Mouse (Mus musculus) CH12.LX (cell line): ENCODE data around the gene AW549877. TPM values are rescaled to one million over a fixed set of nuclear protein-coding genes. Genes with fewer than 3 reads are reported as not detected.
A peak's percentile ranks its signal among the peaks of the same experiment; 100 is the strongest.

Experiments
- DNase-seq: peaks from one replicate; pipeline ENCODE4 v3.0.0-alpha.2; 2013; ENCODE audit errors: extremely low read depth
- H3K27ac ChIP-seq: 2 replicates; pipeline ENCODE4 v1.5.1; 2012; ENCODE audit warnings: low read depth, mild to moderate bottlenecking, control low read depth, moderate library complexity; ENCODE audit not compliant: insufficient read depth
- H3K27me3 ChIP-seq: replicated peaks from 2 replicates; pipeline ENCODE3; 2012; ENCODE audit warnings: inconsistent platforms
- H3K36me3 ChIP-seq, 2 experiments: replicated peaks in 1 of 2; 2 replicates each; pipeline versions ENCODE3 to v1.6.1; 2012; ENCODE audit warnings: inconsistent platforms in 1 of 2, low read length in 1 of 2, mild to moderate bottlenecking in 1 of 2, mixed read lengths in 1 of 2, moderate library complexity in 1 of 2; ENCODE audit not compliant: control insufficient read depth in 1 of 2, insufficient read depth in 1 of 2
- H3K4me1 ChIP-seq, 2 experiments: 2 replicates each; pipeline ENCODE4 v1.6.1; 2012; ENCODE audit warnings: inconsistent platforms in 1 of 2, moderate library complexity in 1 of 2; ENCODE audit not compliant: insufficient read depth in 2 of 2, control insufficient read depth in 1 of 2
- H3K4me2 ChIP-seq: 2 replicates; pipeline ENCODE4 v1.6.1; 2012; ENCODE audit warnings: low read depth, mild to moderate bottlenecking, control low read depth; ENCODE audit not compliant: poor library complexity, insufficient read depth, severe bottlenecking
- H3K4me3 ChIP-seq, 3 experiments: fragments of 150-350 bp in 1 of 3; sonication (generic) in 1 of 3; replicated peaks in 1 of 3; 2 replicates each; pipeline versions ENCODE3 to v1.5.1; 2011 to 2012; ENCODE audit warnings: low read depth in 2 of 3, low read length in 2 of 3, mild to moderate bottlenecking in 2 of 3, moderate library complexity in 2 of 3, control low read depth in 1 of 3, improper control_type of control experiment in 1 of 3, inconsistent platforms in 1 of 3, mixed read lengths in 1 of 3; ENCODE audit not compliant: poor library complexity in 1 of 3
- H3K79me2 ChIP-seq: replicated peaks from 2 replicates; pipeline ENCODE4 v1.6.1; 2012; ENCODE audit warnings: mild to moderate bottlenecking, moderate library complexity; ENCODE audit not compliant: control insufficient read depth, poor library complexity, insufficient read depth, severe bottlenecking; ENCODE audit errors: extremely low read depth
- H3K9ac ChIP-seq: 2 replicates; pipeline ENCODE4 v1.6.1; 2012; ENCODE audit warnings: low read depth, mild to moderate bottlenecking, control low read depth, moderate library complexity; ENCODE audit not compliant: insufficient read depth
- H3K9me3 ChIP-seq: replicated peaks from 2 replicates; pipeline ENCODE3; 2012; ENCODE audit warnings: low read length, inconsistent platforms, mixed read lengths
- CTCF ChIP-seq, 2 experiments: IDR thresholded peaks in 1 of 2; conservative IDR thresholded peaks in 1 of 2; 2 replicates each; pipeline ENCODE4 v1.5.1; 2011 to 2012; ENCODE audit warnings: low read depth in 2 of 2, low read length in 2 of 2, improper control_type of control experiment in 1 of 2, inconsistent platforms in 1 of 2, mild to moderate bottlenecking in 1 of 2, moderate library complexity in 1 of 2
- E2F4 ChIP-seq: IDR thresholded peaks from 2 replicates; pipeline ENCODE4 v1.6.1; 2011; ENCODE audit warnings: low read depth, low read length, improper control_type of control experiment; ENCODE audit not compliant: insufficient replicate concordance
- ELF1 ChIP-seq: IDR thresholded peaks from 2 replicates; pipeline ENCODE4 v1.6.1; 2014; ENCODE audit warnings: low read depth, mild to moderate bottlenecking, inconsistent platforms, low read length, improper control_type of control experiment
- EP300 ChIP-seq: IDR thresholded peaks from 2 replicates; pipeline ENCODE4 v1.6.1; 2011; ENCODE audit warnings: low read length, improper control_type of control experiment
- ETS1 ChIP-seq: conservative IDR thresholded peaks from 2 replicates; pipeline ENCODE4 v1.6.1; 2012; ENCODE audit warnings: low read depth, mild to moderate bottlenecking, inconsistent platforms, low read length, improper control_type of control experiment, moderate library complexity
- GABPA ChIP-seq: IDR thresholded peaks from 2 replicates; pipeline ENCODE4 v1.6.1; 2012; ENCODE audit warnings: low read depth, low read length, improper control_type of control experiment, inconsistent platforms; ENCODE audit not compliant: insufficient replicate concordance
- JUN ChIP-seq: IDR thresholded peaks from 2 replicates; pipeline ENCODE4 v1.6.1; 2011; ENCODE audit warnings: low read depth, mild to moderate bottlenecking, low read length, improper control_type of control experiment, moderate library complexity; ENCODE audit not compliant: insufficient read depth
- JUND ChIP-seq: conservative IDR thresholded peaks from 2 replicates; pipeline ENCODE4 v1.6.1; 2011; ENCODE audit warnings: low read depth, low read length, improper control_type of control experiment
- MAZ ChIP-seq: IDR thresholded peaks from 2 replicates; pipeline ENCODE4 v1.6.1; 2012; ENCODE audit warnings: low read depth, mild to moderate bottlenecking, inconsistent platforms, low read length, improper control_type of control experiment, moderate library complexity
- MEF2A ChIP-seq: IDR thresholded peaks from 2 replicates; pipeline ENCODE4 v1.6.1; 2014; ENCODE audit warnings: low read depth, mild to moderate bottlenecking, inconsistent platforms, low read length, improper control_type of control experiment, borderline replicate concordance
- MXI1 ChIP-seq: IDR thresholded peaks from 2 replicates; pipeline ENCODE4 v1.6.1; 2011; ENCODE audit warnings: mild to moderate bottlenecking, low read depth, low read length, improper control_type of control experiment
- NELFE ChIP-seq: IDR thresholded peaks from 2 replicates; pipeline ENCODE4 v1.6.1; 2011; ENCODE audit warnings: low read depth, low read length, improper control_type of control experiment
- NRF1 ChIP-seq: IDR thresholded peaks from 2 replicates; pipeline ENCODE4 v1.6.1; 2014; ENCODE audit warnings: low read depth, mild to moderate bottlenecking, inconsistent platforms, low read length, improper control_type of control experiment, moderate library complexity
- PAX5 ChIP-seq: IDR thresholded peaks from 2 replicates; pipeline ENCODE4 v1.6.1; 2012; ENCODE audit warnings: low read length, inconsistent platforms, mixed read lengths
- RAD21 ChIP-seq: IDR thresholded peaks from 2 replicates; pipeline ENCODE4 v1.6.1; 2011; ENCODE audit warnings: low read depth, mild to moderate bottlenecking, low read length, improper control_type of control experiment, moderate library complexity
- RCOR1 ChIP-seq: conservative IDR thresholded peaks from 2 replicates; pipeline ENCODE4 v1.6.1; 2012; ENCODE audit warnings: low read depth, mild to moderate bottlenecking, inconsistent platforms, low read length, improper control_type of control experiment
- SMC3 ChIP-seq: IDR thresholded peaks from 2 replicates; pipeline ENCODE4 v1.6.1; 2011; ENCODE audit warnings: low read depth, low read length, improper control_type of control experiment
- TBP ChIP-seq: conservative IDR thresholded peaks from 2 replicates; pipeline ENCODE4 v1.6.1; 2011; ENCODE audit warnings: low read depth, low read length, improper control_type of control experiment
- TCF12 ChIP-seq: IDR thresholded peaks from 2 replicates; pipeline ENCODE4 v1.6.1; 2014; ENCODE audit warnings: low read depth, mild to moderate bottlenecking, inconsistent platforms, low read length, improper control_type of control experiment
- USF2 ChIP-seq: conservative IDR thresholded peaks from 2 replicates; pipeline ENCODE4 v1.6.1; 2011; ENCODE audit warnings: low read depth, low read length, improper control_type of control experiment
- dilution Hi-C: fragments of 300-500 bp; cut with MboI; formaldehyde crosslinking; loops from 2 replicates; pipeline ENCODE4 v1.14.3; 2020; ENCODE audit warnings: low sequenced_read_pairs; ENCODE audit not compliant: extremely low pct_unique_long_range_greater_than_20kb, extremely low pct_ligation_motif_present
- in situ Hi-C: fragments of 300-500 bp; cut with MboI; formaldehyde crosslinking; loops from 3 replicates; pipeline ENCODE4 v1.14.3; 2019; ENCODE audit warnings: low sequenced_read_pairs, low pct_ligation_motif_present, low pct_unique_long_range_greater_than_20kb, mixed read lengths
- polyA plus RNA-seq: library from polyadenylated mRNA; unstranded; fragments of >175 nt; gene quantifications from 2 replicates; pipeline ENCODE4 v1.2.1, GENCODE M21; 2012; ENCODE audit warnings: low read depth; ENCODE audit not compliant: insufficient read length
- total RNA-seq, 2 experiments: library from RNA; depleted of rRNA; stranded (reverse); fragments of 300-350 nt in 1 of 2; fragments of >200 nt in 1 of 2; gene quantifications; 2 replicates each; pipeline ENCODE4 v1.2.3; 2012 to 2014

Gene AW549877
- total and polyA plus RNA-seq, 3 experiments, result 6.0 to 13.2 (median 11.6) TPM

- H3K9ac ChIP-seq, result no peak overlapping the region
- no peak overlapping the region for H3K4me2 ChIP-seq
- no peaks in the 10 kb centered on the region for H3K9me3 ChIP-seq
- in situ Hi-C loops (no loop called here), dilution Hi-C loops (no loop called here)
- H3K27me3 ChIP-seq, result no peaks in the 10 kb centered on the region
- no peaks in the 10 kb centered on the region for H3K36me3 ChIP-seq
- H3K4me3 ChIP-seq, result no peak overlapping the region
- peak; percentile 11 for DNase-seq
- H3K27ac ChIP-seq, result no peak overlapping the region
- H3K79me2 ChIP-seq, result no peaks in the 10 kb centered on the region
- H3K4me1 ChIP-seq, result no peaks in the 10 kb centered on the region
- TF ChIP-seq USF2 (no peak), PAX5 (no peak), JUN (no peak), JUND (no peak), RCOR1 (no peak), CTCF (conservative IDR thresholded peaks at IDR 0.05 in 1 of 2, IDR thresholded peaks at IDR 0.05 in 1 of 2; ENCODE audit: low read depth in 2 of 2, low read length in 2 of 2) (peak in 1 of 2 experiments; percentile 52; a peak in 3 of 4 replicates), MXI1 (no peak), EP300 (no peak), SMC3 (peak; percentile 44; the same call in 1 of the 2 replicates), RAD21 (peak; percentile 30)
Observed at GRCm38 (mm10) chr15:3938132-3938531, 57.4 kb downstream of the AW549877 start.

- no peak overlapping the region for H3K27ac ChIP-seq
- dilution Hi-C loops (no loop called here), in situ Hi-C loops (no loop called here)
- no peaks in the 10 kb centered on the region for H3K79me2 ChIP-seq
- no peak for DNase-seq
- no peak overlapping the region for H3K9ac ChIP-seq
- no peaks in the 10 kb centered on the region for H3K4me1 ChIP-seq
- H3K4me3 ChIP-seq, result no peak overlapping the region
- H3K27me3 ChIP-seq, result no peaks in the 10 kb centered on the region
- TF ChIP-seq TCF12 (no peak), ELF1 (no peak), TBP (no peak), MAZ (no peak), GABPA (no peak), JUND (no peak), JUN (no peak), NELFE (no peak), ETS1 (no peak), NRF1 (no peak), E2F4 (no peak), MEF2A (no peak)
- H3K4me2 ChIP-seq, result no peak overlapping the region
- no peaks in the 10 kb centered on the region for H3K36me3 ChIP-seq
- H3K9me3 ChIP-seq, result no peaks in the 10 kb centered on the region
Observed at GRCm38 (mm10) chr15:3936056-3936455, 59.5 kb downstream of the AW549877 start.
